Mouse (Mus musculus) E14TG2a.4 (cell line): ENCODE results near the gene Rhbdl3.
A peak's percentile ranks its signal among the peaks of the same experiment; 100 is the strongest.

Experiments
- CTCF ChIP-seq: conservative IDR thresholded peaks from 2 replicates; pipeline ENCODE4 v1.5.1; 2014; ENCODE audit warnings: low read length
- NANOG ChIP-seq: IDR thresholded peaks from 2 replicates; pipeline ENCODE4 v1.6.1; 2014; ENCODE audit warnings: borderline replicate concordance, low read length, mixed read lengths
- POU5F1 ChIP-seq: IDR thresholded peaks from 2 replicates; pipeline ENCODE4 v1.6.1; 2014; ENCODE audit warnings: low read length, borderline replicate concordance

DNA sequence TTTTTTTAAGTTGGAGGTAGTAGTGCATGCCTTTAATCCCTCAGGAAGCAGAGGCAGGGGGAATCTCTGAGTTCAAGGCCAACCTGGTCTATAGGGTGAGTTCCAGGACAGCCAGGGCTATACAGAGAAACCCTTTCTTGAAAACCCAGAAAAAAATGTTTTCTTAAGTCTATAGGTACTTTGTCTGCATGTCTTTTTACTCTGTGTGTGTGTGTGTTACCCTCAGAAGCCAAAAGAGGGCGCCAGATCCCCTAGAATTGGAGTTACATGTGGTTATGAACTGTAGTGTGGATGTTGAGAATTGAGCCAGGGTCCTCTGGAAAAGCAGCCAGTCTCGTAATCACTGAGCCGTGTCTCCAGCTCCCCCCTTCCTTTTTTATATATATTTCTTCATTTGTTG, 25.7 kb upstream of the Rhbdl3 start:
- TF ChIP-seq CTCF, result peak; percentile 82
- no peak for TF ChIP-seq POU5F1
- TF ChIP-seq NANOG, result no peak
